Mouse (Mus musculus) stomach, embryonic 14.5 days (tissue): ENCODE results near the gene Gpha2. TPM values are rescaled to one million over a fixed set of nuclear protein-coding genes. Genes with fewer than 3 reads are reported as not detected.

Source experiments
- ATAC-seq: fragments of 200-750 bp; cut with Nextera tagmentation; 2 replicates; pipeline ENCODE4 v1.8.0; 2017; ENCODE audit warnings: low read depth, moderate TSS enrichment; ENCODE audit not compliant: insufficient number of reproducible peaks, insufficient read depth, low FRiP score
- H3K27ac ChIP-seq: fragments of 300-500 bp; sonication (generic); 2 replicates; pipeline ENCODE4 v1.5.1; 2014; ENCODE audit warnings: mild to moderate bottlenecking, low read length, moderate library complexity, mixed read lengths
- H3K27me3 ChIP-seq: fragments of 300-500 bp; sonication (generic); 2 replicates; pipeline ENCODE4 v1.6.1; 2014; ENCODE audit warnings: low read length, control low read depth, mixed read lengths; ENCODE audit not compliant: control insufficient read depth, insufficient read depth
- H3K36me3 ChIP-seq: fragments of 300-500 bp; sonication (generic); 2 replicates; pipeline ENCODE4 v1.6.1; 2014; ENCODE audit warnings: mild to moderate bottlenecking, control low read depth, low read length, moderate library complexity, mixed read lengths; ENCODE audit not compliant: control insufficient read depth, insufficient read depth
- H3K4me1 ChIP-seq: fragments of 300-500 bp; sonication (generic); 2 replicates; pipeline ENCODE4 v1.6.1; 2014; ENCODE audit warnings: low read length, control low read depth, mixed read lengths; ENCODE audit not compliant: control insufficient read depth, insufficient read depth
- H3K4me2 ChIP-seq: fragments of 300-500 bp; sonication (generic); replicated peaks from 2 replicates; pipeline ENCODE4 v1.6.1; 2014; ENCODE audit warnings: low read depth, low read length, control low read depth
- H3K4me3 ChIP-seq: fragments of 300-500 bp; sonication (generic); 2 replicates; pipeline ENCODE4 v1.5.1; 2014; ENCODE audit warnings: low read depth, low read length, control low read depth
- H3K9ac ChIP-seq: fragments of 300-500 bp; sonication (generic); replicated peaks from 2 replicates; pipeline ENCODE4 v1.6.1; 2014; ENCODE audit warnings: low read depth, mild to moderate bottlenecking, control low read depth, low read length, moderate library complexity, mixed read lengths
- H3K9me3 ChIP-seq: fragments of 300-500 bp; sonication (generic); 2 replicates; pipeline ENCODE4 v1.6.1; 2016; ENCODE audit warnings: low read depth, low read length, control low read depth; ENCODE audit not compliant: control insufficient read depth
- WGBS: fragments of 180-500 bp; shearing (Covaris S2); extraction: QIAGEN DNeasy Blood & Tissue Kit; methylation state at CpG from one replicate; pipeline ENCODE4 v1.1.7; 2014; 5-methylcytosine and 5-hydroxymethylcytosine counted together
- polyA plus RNA-seq: library from polyadenylated mRNA; unstranded; fragments of >200 nt; fragmentation: Nextera tagmentation; extraction: Ambion mirVana; gene quantifications from 2 replicates; pipeline ENCODE4 v1.2.1, GENCODE M21; 2014

Gpha2 gene
- polyA plus RNA-seq, 1 experiment from 2014 or later: 0.90 TPM

DNA sequence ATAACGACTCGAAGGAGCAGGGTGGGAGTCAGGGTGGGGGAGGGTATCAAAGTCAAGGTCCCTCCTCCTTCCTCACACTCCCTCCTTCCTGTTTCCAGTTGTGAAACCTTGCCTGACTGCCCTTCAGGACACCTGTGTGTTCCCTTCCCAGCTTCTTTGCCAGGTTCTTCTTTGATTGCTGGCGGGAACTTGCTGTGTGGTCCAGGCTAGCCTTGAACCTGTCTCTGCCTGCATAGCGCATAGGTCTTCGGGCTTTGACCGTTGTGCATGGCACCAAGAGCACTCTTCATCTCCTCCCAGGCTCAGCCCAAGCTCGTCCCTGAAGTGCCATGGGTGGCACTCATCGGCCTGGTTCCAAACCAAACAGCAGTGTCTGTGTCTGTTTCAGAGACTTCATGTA lies 38.8 kb downstream of the Gpha2 start:
- 0 out of 2 replicates have a peak, but pooled peaks cover 3% of the 10 kb centered on the region for H3K4me1 ChIP-seq
- H3K27ac ChIP-seq: no peak overlapping the region
- H3K9me3 ChIP-seq: no peaks in the 10 kb centered on the region
- no peak overlapping the region; the same call in 1 of the 2 replicates for H3K4me2 ChIP-seq
- no peak overlapping the region for H3K9ac ChIP-seq
- H3K36me3 ChIP-seq: peaks cover 9% of the 10 kb centered on the region; the same call in 1 of the 2 replicates
- no peak for ATAC-seq
- H3K4me3 ChIP-seq: no peak overlapping the region
- H3K27me3 ChIP-seq: no peaks in the 10 kb centered on the region
- 80% methylated on average over 8 of the region's 8 CpGs for WGBS

DNA sequence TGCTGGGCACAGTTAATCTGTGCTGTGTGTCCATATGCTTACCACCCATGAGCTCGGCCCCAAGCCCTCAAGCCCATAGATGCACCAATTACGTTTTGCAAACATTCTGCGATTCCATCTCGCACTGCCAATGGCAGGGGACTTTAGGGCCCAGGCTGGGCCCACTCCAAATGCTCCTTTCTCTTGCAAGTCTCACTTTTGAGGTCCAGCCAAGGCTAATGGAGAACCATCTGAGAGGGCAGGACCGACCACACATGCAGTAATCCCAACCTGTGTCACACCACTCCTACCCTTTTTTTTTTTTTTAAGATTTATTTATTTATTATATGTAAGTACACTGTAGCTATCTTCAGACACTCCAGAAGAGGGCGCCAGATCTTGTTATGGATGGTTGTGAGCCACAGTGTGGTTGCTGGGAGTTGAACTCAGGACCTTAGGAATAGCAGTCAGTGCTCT lies 39.6 kb downstream of the Gpha2 start:
- Histone ChIP-seq H3K4me1 (0 out of 2 replicates have a peak, but pooled peaks cover 3% of the 10 kb centered on the region), H3K9me3 (no peaks in the 10 kb centered on the region), H3K27me3 (no peaks in the 10 kb centered on the region), H3K9ac (no peak overlapping the region), H3K27ac (no peak overlapping the region), H3K36me3 (peaks cover 8% of the 10 kb centered on the region; the same call in 1 of the 2 replicates), H3K4me2 (no peak overlapping the region), H3K4me3 (no peak overlapping the region)
- 67% methylated on average over 6 of the region's 6 CpGs for WGBS
- ATAC-seq: no peak

DNA sequence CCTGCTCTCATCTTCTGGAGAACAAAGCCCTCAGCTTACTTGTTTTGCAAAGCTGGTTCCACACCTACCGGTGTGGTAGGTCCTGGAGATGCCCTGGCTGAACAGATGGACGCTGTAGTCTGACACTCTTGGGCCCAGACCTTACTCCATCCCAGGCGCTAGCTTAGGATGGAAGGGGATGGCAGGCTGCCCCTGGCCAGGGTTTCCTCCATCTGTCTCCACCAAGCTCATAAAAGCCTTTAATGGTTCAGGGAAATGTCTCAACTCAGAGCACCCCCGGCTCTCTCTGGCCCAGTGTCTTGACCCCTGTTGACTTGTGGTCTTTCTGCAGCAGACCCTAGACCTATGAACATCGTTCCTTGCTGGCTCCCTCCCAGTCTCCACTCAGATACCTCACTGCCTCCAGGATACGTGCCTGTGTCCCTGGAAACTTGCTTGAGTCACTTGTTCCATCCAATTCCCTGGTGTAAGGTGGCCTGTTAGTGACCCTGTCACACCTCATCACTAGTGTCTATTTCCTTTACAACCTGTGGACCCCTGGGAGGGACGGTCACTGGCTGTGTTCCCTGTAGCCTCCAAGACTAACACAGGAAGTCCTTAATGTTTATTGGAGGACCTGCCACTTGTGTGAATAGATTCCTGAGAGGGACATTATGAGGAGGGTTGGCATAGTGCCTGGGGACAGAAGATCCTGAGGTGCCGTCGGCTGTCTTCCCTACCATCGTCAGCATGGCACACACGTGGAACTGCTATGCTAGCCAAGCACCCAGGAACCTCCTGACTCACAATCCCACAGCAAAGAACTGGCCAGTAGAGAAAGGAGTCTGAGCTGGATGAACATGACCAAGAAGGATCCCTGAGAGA lies 41.4 kb downstream of the Gpha2 start:
- Histone ChIP-seq H3K4me2 (no peak overlapping the region), H3K27me3 (no peaks in the 10 kb centered on the region), H3K4me3 (no peak overlapping the region), H3K4me1 (0 out of 2 replicates have a peak, but pooled peaks cover 3% of the 10 kb centered on the region), H3K36me3 (no peaks in the 10 kb centered on the region; the same call in 1 of the 2 replicates), H3K9ac (no peak overlapping the region), H3K9me3 (no peaks in the 10 kb centered on the region), H3K27ac (no peak overlapping the region)
- ATAC-seq: no peak
- 59% methylated on average over 11 of the region's 11 CpGs for WGBS

DNA sequence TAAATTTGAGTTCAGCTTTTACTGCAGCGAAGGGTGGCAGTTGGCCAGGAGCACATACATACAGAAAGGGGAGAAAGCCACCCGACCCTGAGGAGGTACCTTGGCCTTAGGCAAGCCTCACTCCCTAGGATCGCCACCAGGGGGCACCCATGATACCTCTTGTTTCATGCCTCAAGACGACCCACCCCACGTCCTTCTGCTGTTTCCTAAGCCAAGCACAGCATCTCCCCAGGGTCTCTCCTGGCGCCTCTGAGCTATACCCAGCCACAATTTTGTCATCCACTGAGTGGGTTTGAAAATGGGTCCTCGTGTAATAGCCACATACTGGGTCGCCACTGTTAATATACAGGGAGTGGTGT lies 42.0 kb downstream of the Gpha2 start:
- no peak overlapping the region for H3K27ac ChIP-seq
- no peak overlapping the region for H3K9ac ChIP-seq
- 10% methylated on average over 8 of the region's 8 CpGs for WGBS
- 0 out of 2 replicates have a peak, but pooled peaks cover 3% of the 10 kb centered on the region for H3K4me1 ChIP-seq
- H3K9me3 ChIP-seq: no peaks in the 10 kb centered on the region
- H3K36me3 ChIP-seq: no peaks in the 10 kb centered on the region
- H3K27me3 ChIP-seq: no peaks in the 10 kb centered on the region
- no peak overlapping the region for H3K4me3 ChIP-seq
- ATAC-seq: peak; percentile 64; the same call in 1 of the 2 replicates
- H3K4me2 ChIP-seq: no peak overlapping the region

DNA sequence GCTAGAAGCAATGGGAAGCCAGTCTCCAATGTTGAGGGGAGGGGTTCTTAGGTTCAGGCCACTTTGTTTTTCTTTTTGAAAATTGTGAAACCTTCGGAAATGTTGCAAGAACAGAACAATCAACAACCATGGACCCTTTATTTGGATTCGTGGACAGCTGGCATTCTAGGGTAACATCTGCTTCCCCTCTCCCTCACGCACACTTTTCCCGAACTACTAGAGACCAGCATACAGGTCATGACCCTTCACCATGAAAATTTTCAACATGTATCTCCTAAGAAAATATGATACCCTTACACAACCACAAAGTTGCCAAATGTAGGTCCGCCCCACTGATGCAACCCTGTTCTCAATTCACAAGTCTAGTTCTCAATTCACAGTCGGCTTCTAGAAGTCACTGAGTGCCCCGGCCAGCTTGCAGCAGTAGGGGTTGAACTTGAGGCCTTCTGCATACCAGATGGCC lies 42.5 kb downstream of the Gpha2 start:
- Histone ChIP-seq H3K27me3 (no peaks in the 10 kb centered on the region), H3K9me3 (no peaks in the 10 kb centered on the region), H3K36me3 (no peaks in the 10 kb centered on the region), H3K9ac (no peak overlapping the region), H3K4me1 (0 out of 2 replicates have a peak, but pooled peaks cover 3% of the 10 kb centered on the region), H3K27ac (no peak overlapping the region), H3K4me2 (no peak overlapping the region), H3K4me3 (no peak overlapping the region)
- WGBS: 77% methylated on average over 7 of the region's 7 CpGs
- no peak for ATAC-seq

DNA sequence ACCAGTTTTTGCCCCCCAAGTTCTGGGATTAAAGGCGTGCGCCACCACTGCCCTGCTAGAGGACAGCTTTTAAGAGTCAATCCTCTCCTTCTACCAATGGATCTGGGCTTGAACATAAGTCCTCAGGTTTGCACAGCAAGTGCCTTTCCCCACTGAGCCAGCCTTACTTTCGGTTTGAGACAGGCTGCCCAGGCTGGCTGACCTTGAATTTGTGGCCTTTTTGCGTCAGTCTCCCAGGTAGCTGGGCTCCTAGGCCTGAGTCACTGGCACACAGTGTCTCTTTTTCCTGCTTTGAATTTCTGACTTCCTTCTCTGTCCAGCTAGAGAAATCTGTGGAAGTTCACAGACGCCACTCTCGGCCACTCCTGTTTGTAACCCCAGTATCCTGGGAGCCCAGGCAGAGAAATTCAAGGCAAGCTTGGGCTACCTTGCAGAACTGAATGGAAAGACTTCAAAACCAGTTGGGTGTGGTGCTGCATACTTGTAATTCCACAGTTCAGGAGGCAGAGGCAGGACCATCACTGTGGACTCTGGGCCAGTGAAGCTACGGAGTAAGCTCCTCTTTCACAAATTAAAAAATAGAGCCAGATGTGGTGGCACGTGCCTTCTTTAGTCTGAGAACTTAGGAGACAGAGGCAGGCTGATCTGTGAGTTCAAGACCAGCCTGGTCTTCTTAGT lies 43.8 kb downstream of the Gpha2 start:
- H3K4me2 ChIP-seq: no peak overlapping the region
- no peak overlapping the region for H3K4me3 ChIP-seq
- WGBS: 91% methylated on average over 8 of the region's 8 CpGs
- no peak overlapping the region for H3K9ac ChIP-seq
- H3K27me3 ChIP-seq: no peaks in the 10 kb centered on the region
- 0 out of 2 replicates have a peak, but pooled peaks cover 3% of the 10 kb centered on the region for H3K4me1 ChIP-seq
- H3K27ac ChIP-seq: no peak overlapping the region
- H3K36me3 ChIP-seq: no peaks in the 10 kb centered on the region
- ATAC-seq: no peak
- no peaks in the 10 kb centered on the region for H3K9me3 ChIP-seq

DNA sequence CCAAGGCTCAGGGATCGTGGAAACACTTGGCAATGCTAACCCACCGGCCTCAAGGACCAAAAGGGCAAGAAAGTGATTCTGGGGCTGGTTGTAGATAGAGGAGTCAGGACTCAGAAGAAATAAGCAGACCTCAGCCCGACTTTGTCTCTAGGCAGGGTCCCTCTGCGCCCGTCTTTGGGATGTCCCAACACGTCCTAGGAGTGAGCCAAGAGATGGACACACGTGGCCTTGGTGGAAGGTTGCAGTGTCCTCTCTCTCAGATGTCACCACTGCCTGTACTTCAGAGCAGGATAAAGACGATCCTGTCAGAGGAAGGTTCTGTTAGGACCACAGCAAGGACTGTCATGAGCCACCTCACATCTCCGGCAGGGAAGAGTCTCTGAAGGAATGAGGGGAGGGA lies 44.5 kb downstream of the Gpha2 start:
- Histone ChIP-seq H3K27me3 (no peaks in the 10 kb centered on the region), H3K4me3 (no peak overlapping the region), H3K4me2 (no peak overlapping the region), H3K9me3 (no peaks in the 10 kb centered on the region), H3K9ac (no peak overlapping the region), H3K27ac (no peak overlapping the region), H3K4me1 (peaks cover 5% of the 10 kb centered on the region; the same call in 1 of the 2 replicates), H3K36me3 (no peaks in the 10 kb centered on the region)
- ATAC-seq: no peak
- 56% methylated on average over 9 of the region's 9 CpGs for WGBS

DNA sequence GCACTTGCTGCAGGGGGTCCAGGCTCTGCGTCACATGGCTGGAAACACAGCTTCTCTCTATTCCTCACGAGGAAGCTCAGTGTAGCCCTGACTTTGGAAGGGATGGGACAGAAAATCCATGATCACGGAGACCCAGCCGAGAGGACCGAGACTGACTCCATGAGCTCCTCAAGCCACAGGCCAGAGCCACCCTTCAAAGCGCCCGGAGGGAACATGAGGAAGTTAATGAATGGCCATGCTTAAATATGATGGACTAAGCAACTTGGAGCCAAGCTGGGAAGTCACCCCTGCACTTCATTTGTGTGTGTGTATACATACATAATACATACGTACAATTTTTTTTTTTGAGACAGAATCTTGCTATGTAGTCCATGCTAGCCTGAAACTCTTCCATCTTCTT lies 45.0 kb downstream of the Gpha2 start:
- Histone ChIP-seq H3K4me3 (no peak overlapping the region), H3K9ac (no peak overlapping the region), H3K4me2 (no peak overlapping the region), H3K9me3 (no peaks in the 10 kb centered on the region), H3K36me3 (no peaks in the 10 kb centered on the region), H3K27me3 (no peaks in the 10 kb centered on the region), H3K27ac (no peak overlapping the region), H3K4me1 (peaks cover 8% of the 10 kb centered on the region; the same call in 1 of the 2 replicates)
- ATAC-seq: no peak
- WGBS: 27% methylated on average over 8 of the region's 8 CpGs
